Comparison of ENCODE assay signal across 8 mouse cellular contexts in the genomic region with DNA sequence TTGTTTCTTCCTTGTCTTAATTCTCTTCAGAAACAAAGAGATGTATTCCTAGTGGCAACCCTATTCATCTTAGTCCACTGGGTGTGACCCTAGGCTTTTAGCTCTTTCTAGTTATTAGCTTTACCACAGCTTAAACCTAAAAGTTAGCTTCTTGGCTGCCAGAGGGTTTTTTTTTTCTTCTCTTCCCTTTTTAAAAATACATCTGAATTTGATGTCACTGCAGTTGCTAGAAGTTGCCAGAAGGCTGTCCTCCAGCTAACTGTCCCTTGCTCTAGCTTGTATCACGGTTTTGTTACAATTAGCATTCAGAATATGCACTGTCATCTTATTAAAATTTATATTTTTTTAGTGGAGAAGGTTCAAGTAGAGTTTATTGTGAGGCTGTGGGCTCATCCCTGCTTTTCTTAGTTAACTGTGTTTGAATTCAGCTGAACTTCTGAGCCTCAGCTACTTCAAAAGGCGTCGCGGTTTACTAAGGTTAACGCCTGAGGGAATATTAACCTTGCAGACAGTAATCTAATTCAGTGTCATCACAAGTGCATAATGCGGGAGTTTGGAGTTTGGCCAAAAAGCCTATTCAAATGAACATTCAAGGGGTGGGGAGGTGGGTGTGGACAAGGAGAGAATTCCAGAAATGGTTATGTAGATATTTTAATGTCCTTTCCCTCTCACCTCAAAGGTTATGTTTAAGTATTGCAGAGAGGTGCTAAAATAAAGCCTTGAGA. TPM values are rescaled to one million over a fixed set of nuclear protein-coding genes. Genes with fewer than 3 reads are reported as not detected.
DNase-seq lines count a peak whose midpoint lies in the region; ATAC-seq lines count a peak whose summit lies in the region.

No protein-coding gene starts in this region.

- peak overlapping the region; percentile 98; the same call in 1 of the 2 replicates for H3K9ac ChIP-seq in lung, embryonic 16.5 days (ENCODE audit: low read length)
- H3K9ac ChIP-seq in embryonic facial prominence, embryonic 15.5 days = no peak overlapping the region
- H3K9ac ChIP-seq in kidney, embryonic 16.5 days (replicated peaks; ENCODE audit: low read length) = peak overlapping the region; percentile 99
- peak overlapping the region; percentile 97; the same call in 1 of the 2 replicates for H3K9ac ChIP-seq in neural tube, embryonic 12.5 days

- H3K27me3 ChIP-seq in lung, embryonic 16.5 days (ENCODE audit: control insufficient read depth, insufficient read depth, low read depth, low read length) = no peaks in the 10 kb centered on the region
- H3K27me3 ChIP-seq in embryonic facial prominence, embryonic 15.5 days = no peaks in the 10 kb centered on the region
- no peaks in the 10 kb centered on the region for H3K27me3 ChIP-seq in kidney, embryonic 16.5 days (ENCODE audit: insufficient read depth, low read length)
- no peaks in the 10 kb centered on the region for H3K27me3 ChIP-seq in neural tube, embryonic 12.5 days (replicated peaks)

- no peak for ATAC-seq in lung, embryonic 16.5 days (ENCODE audit: low read depth)
- no peak for ATAC-seq in embryonic facial prominence, embryonic 15.5 days (ENCODE audit: insufficient number of reproducible peaks, low FRiP score, low TSS enrichment, low read depth)
- no peak for ATAC-seq in kidney, embryonic 16.5 days (ENCODE audit: low FRiP score, low TSS enrichment)
- ATAC-seq in neural tube, embryonic 12.5 days (ENCODE audit: low FRiP score, low read depth) = no peak

- H3K36me3 ChIP-seq in lung, embryonic 16.5 days (ENCODE audit: control insufficient read depth, insufficient read depth, low read length) = no peaks in the 10 kb centered on the region
- no peaks in the 10 kb centered on the region for H3K36me3 ChIP-seq in embryonic facial prominence, embryonic 15.5 days
- H3K36me3 ChIP-seq in kidney, embryonic 16.5 days (ENCODE audit: insufficient read depth, low read length) = no peaks in the 10 kb centered on the region
- H3K36me3 ChIP-seq in neural tube, embryonic 12.5 days = peaks cover 4% of the 10 kb centered on the region; the same call in 1 of the 2 replicates

- H3K9me3 ChIP-seq in lung, embryonic 16.5 days (ENCODE audit: control insufficient read depth, low read length) = no peaks in the 10 kb centered on the region
- H3K9me3 ChIP-seq in embryonic facial prominence, embryonic 15.5 days (replicated peaks) = no peaks in the 10 kb centered on the region
- H3K9me3 ChIP-seq in kidney, embryonic 16.5 days (ENCODE audit: low read length) = no peaks in the 10 kb centered on the region
- H3K9me3 ChIP-seq in neural tube, embryonic 12.5 days = no peaks in the 10 kb centered on the region

- DNase-seq in lung, postnatal 14 days = no peak
- DNase-seq in thymus, adult 18-20 months = no peak
- no peak for DNase-seq in layer of hippocampus, postnatal 10 days (ENCODE audit: low spot score in 2 of 2)
- no peak for DNase-seq in spleen, postnatal 14 days (ENCODE audit: low spot score in 2 of 2)

- H3K27ac ChIP-seq in lung, embryonic 16.5 days (ENCODE audit: low read length) = no peak overlapping the region
- H3K27ac ChIP-seq in embryonic facial prominence, embryonic 15.5 days (replicated peaks) = peak overlapping the region; percentile 95
- peak overlapping the region; percentile 96 for H3K27ac ChIP-seq in kidney, embryonic 16.5 days (ENCODE audit: low read length)
- H3K27ac ChIP-seq in neural tube, embryonic 12.5 days = no peak overlapping the region

- H3K4me1 ChIP-seq in lung, embryonic 16.5 days (replicated peaks; ENCODE audit: control insufficient read depth, insufficient read depth, low read length) = peaks cover 15% of the 10 kb centered on the region; the same call in 1 of the 2 replicates
- peaks cover 19% of the 10 kb centered on the region for H3K4me1 ChIP-seq in embryonic facial prominence, embryonic 15.5 days
- peaks cover 20% of the 10 kb centered on the region for H3K4me1 ChIP-seq in kidney, embryonic 16.5 days (ENCODE audit: insufficient read depth, low read length)
- peaks cover 17% of the 10 kb centered on the region for H3K4me1 ChIP-seq in neural tube, embryonic 12.5 days

- H3K4me3 ChIP-seq in lung, embryonic 16.5 days (ENCODE audit: low read length) = peak overlapping the region; percentile 92; the same call in 1 of the 2 replicates
- H3K4me3 ChIP-seq in embryonic facial prominence, embryonic 15.5 days (replicated peaks) = peak overlapping the region; percentile 87
- H3K4me3 ChIP-seq in kidney, embryonic 16.5 days (ENCODE audit: low read length) = peak overlapping the region; percentile 97
- H3K4me3 ChIP-seq in neural tube, embryonic 12.5 days = peak overlapping the region; percentile 88; the same call in 1 of the 2 replicates

- peak overlapping the region; percentile 73 for H3K4me2 ChIP-seq in lung, embryonic 16.5 days (ENCODE audit: low read depth, low read length)
- H3K4me2 ChIP-seq in embryonic facial prominence, embryonic 15.5 days (replicated peaks) = peak overlapping the region; percentile 72
- H3K4me2 ChIP-seq in kidney, embryonic 16.5 days (replicated peaks; ENCODE audit: low read depth, low read length) = peak overlapping the region; percentile 74
- H3K4me2 ChIP-seq in neural tube, embryonic 12.5 days (replicated peaks) = peak overlapping the region; percentile 93

- 53% methylated on average over 6 of the region's 6 CpGs for WGBS in lung, embryonic 16.5 days
- WGBS in embryonic facial prominence, embryonic 15.5 days = 36% methylated on average over 6 of the region's 6 CpGs
- 50% methylated on average over 6 of the region's 6 CpGs for WGBS in kidney, embryonic 16.5 days
- WGBS in neural tube, embryonic 12.5 days = 51% methylated on average over 6 of the region's 6 CpGs

RNA-seq across cellular contexts. Expression of gene Zfp148, which starts 1.3 kb away (rescaled TPM):
- polyA plus RNA-seq in lung, embryonic 16.5 days (2015; fragmentation: Nextera tagmentation; extraction: Ambion mirVana) = 52.5 and 57.2 TPM in 2 replicates
- 55.3 and 58.8 TPM in 2 replicates for polyA plus RNA-seq in embryonic facial prominence, embryonic 15.5 days (2015; fragmentation: Nextera tagmentation; extraction: Ambion mirVana)
- polyA plus RNA-seq in kidney, embryonic 16.5 days (2015; fragmentation: Nextera tagmentation; extraction: Ambion mirVana) = 59.0 and 60.1 TPM in 2 replicates
- 50.1 and 50.7 TPM in 2 replicates for polyA plus RNA-seq in neural tube, embryonic 12.5 days (2016; fragmentation: Nextera tagmentation; extraction: Ambion mirVana)
- 10 to 100 TPM; 87.4 to 92.3 TPM for total RNA-seq in layer of hippocampus, postnatal 10 days (2021)

Comparison
In these comparisons a context has a peak if more than half of its experiments do, and no peak if none do; other contexts are left out.
1. H3K27ac ChIP-seq: peak in embryonic facial prominence, embryonic 15.5 days (single experiment) and kidney, embryonic 16.5 days (single experiment); none in lung, embryonic 16.5 days (single experiment) and neural tube, embryonic 12.5 days (single experiment).
2. Peak in every context shown above with its lines, with median percentiles within 50 percentile points of each other: H3K4me2 ChIP-seq and H3K4me3 ChIP-seq.